Mouse (Mus musculus) limb, embryonic 14.5 days (tissue): ENCODE measurements around the gene Capn9. TPM values are rescaled to one million over a fixed set of nuclear protein-coding genes. Genes with fewer than 3 reads are reported as not detected.

ENCODE experiments used
- ATAC-seq: fragments of 200-750 bp; cut with Nextera tagmentation; 2 replicates; pipeline ENCODE4 v1.8.0; 2017; ENCODE audit warnings: low read depth, moderate number of reproducible peaks, moderate TSS enrichment; ENCODE audit not compliant: low FRiP score
- DNase-seq: peaks from one replicate; pipeline ENCODE4 v3.0.0-alpha.2; 2015; ENCODE audit warnings: low spot score
- H3K27ac ChIP-seq: fragments of 300-500 bp; sonication (generic); replicated peaks from 2 replicates; pipeline ENCODE4 v1.5.1; 2014; ENCODE audit warnings: low read depth, mild to moderate bottlenecking, low read length, moderate library complexity, mixed read lengths
- H3K27me3 ChIP-seq: fragments of 300-500 bp; sonication (generic); 2 replicates; pipeline ENCODE4 v1.6.1; 2014; ENCODE audit warnings: low read length, mixed read lengths; ENCODE audit not compliant: control insufficient read depth, insufficient read depth
- H3K36me3 ChIP-seq: fragments of 300-500 bp; sonication (generic); 2 replicates; pipeline ENCODE4 v1.6.1; 2014; ENCODE audit warnings: mild to moderate bottlenecking, low read length, moderate library complexity, mixed read lengths; ENCODE audit not compliant: control insufficient read depth, insufficient read depth
- H3K4me1 ChIP-seq: fragments of 300-500 bp; sonication (generic); 2 replicates; pipeline ENCODE4 v1.6.1; 2014; ENCODE audit warnings: antibody characterized with exemption, low read length, mixed read lengths; ENCODE audit not compliant: control insufficient read depth, insufficient read depth
- H3K4me2 ChIP-seq: fragments of 300-500 bp; sonication (generic); replicated peaks from 2 replicates; pipeline ENCODE4 v1.6.1; 2014; ENCODE audit warnings: low read depth, mild to moderate bottlenecking, low read length, moderate library complexity; ENCODE audit not compliant: severe bottlenecking
- H3K4me3 ChIP-seq: fragments of 300-500 bp; sonication (generic); replicated peaks from 2 replicates; pipeline ENCODE4 v1.5.1; 2014; ENCODE audit warnings: low read length
- H3K9ac ChIP-seq: fragments of 300-500 bp; sonication (generic); 2 replicates; pipeline ENCODE4 v1.6.1; 2014; ENCODE audit warnings: mild to moderate bottlenecking, low read depth, low read length, moderate library complexity; ENCODE audit not compliant: severe bottlenecking
- H3K9me3 ChIP-seq: fragments of 300-500 bp; sonication (generic); 2 replicates; pipeline ENCODE4 v1.6.1; 2016; ENCODE audit warnings: low read length; ENCODE audit not compliant: control insufficient read depth
- POLR2A ChIP-seq: fragments of 200-500 bp; IDR thresholded peaks from 2 replicates; pipeline ENCODE4 v1.8.0; 2012; ENCODE audit warnings: inconsistent platforms, mild to moderate bottlenecking, moderate library complexity, borderline replicate concordance; ENCODE audit not compliant: insufficient read depth, insufficient read length; ENCODE audit errors: extremely low read depth
- WGBS: fragments of 180-500 bp; shearing (Covaris S2); extraction: QIAGEN DNeasy Blood & Tissue Kit; methylation state at CpG from one replicate; pipeline ENCODE4 v1.1.7; 2014; 5-methylcytosine and 5-hydroxymethylcytosine counted together
- polyA plus RNA-seq, 2 experiments: library from polyadenylated mRNA; depleted of rRNA in 1 of 2; stranded (reverse) in 1 of 2; unstranded in 1 of 2; fragments of >200 nt; fragmentation: Nextera tagmentation in 1 of 2; extraction: Ambion mirVana in 1 of 2; gene quantifications; 2 replicates each; pipeline versions ENCODE4 v1.2.1 to v1.2.3; 2012 to 2014

Capn9 gene
- polyA plus RNA-seq, 2 experiments, result 0.03 to 0.15 TPM

- no peak for ATAC-seq
Observed at GRCm38 (mm10) chr8:124631966-124632365, 56.1 kb downstream of the Capn9 start.

GRCm38 (mm10) chr8:124633001-124633703 is 57.2 kb downstream of the Capn9 start:
- no peaks in the 10 kb centered on the region; the same call in 1 of the 2 replicates for H3K4me1 ChIP-seq
- DNase-seq, result no peak

More at GRCm38 (mm10) chr8:124631966-124632365, 56.1 kb downstream of the Capn9 start:
- no peak overlapping the region for H3K27ac ChIP-seq
- DNase-seq, result no peak
- peaks cover 17% of the 10 kb centered on the region for H3K36me3 ChIP-seq
- H3K4me1 ChIP-seq, result no peaks in the 10 kb centered on the region; the same call in 1 of the 2 replicates
- H3K9ac ChIP-seq, result no peak overlapping the region
- H3K27me3 ChIP-seq, result no peaks in the 10 kb centered on the region
- 55% methylated on average over 7 of the region's 7 CpGs for WGBS
- H3K4me2 ChIP-seq, result no peak overlapping the region
- no peaks in the 10 kb centered on the region for H3K9me3 ChIP-seq
- TF ChIP-seq POLR2A, result no peak
- H3K4me3 ChIP-seq, result no peak overlapping the region

GRCm38 (mm10) chr8:124634411-124635246 is 58.7 kb downstream of the Capn9 start:
- no peak for ATAC-seq
- H3K27ac ChIP-seq, result no peak overlapping the region
- 84% methylated on average over 13 of the region's 13 CpGs for WGBS
- no peak for TF ChIP-seq POLR2A
- H3K4me2 ChIP-seq, result no peak overlapping the region
- no peaks in the 10 kb centered on the region for H3K27me3 ChIP-seq
- H3K9ac ChIP-seq, result no peak overlapping the region
- H3K4me1 ChIP-seq, result no peaks in the 10 kb centered on the region; the same call in 1 of the 2 replicates
- peaks cover 40% of the 10 kb centered on the region for H3K36me3 ChIP-seq
- no peak for DNase-seq
- no peaks in the 10 kb centered on the region for H3K9me3 ChIP-seq
- no peak overlapping the region for H3K4me3 ChIP-seq

More at GRCm38 (mm10) chr8:124633001-124633703, 57.2 kb downstream of the Capn9 start:
- ATAC-seq, result no peak
- WGBS, result 85% methylated on average over 14 of the region's 14 CpGs
- no peak overlapping the region for H3K27ac ChIP-seq
- no peak for TF ChIP-seq POLR2A
- H3K36me3 ChIP-seq, result peaks cover 27% of the 10 kb centered on the region
- no peaks in the 10 kb centered on the region for H3K27me3 ChIP-seq
- no peak overlapping the region for H3K4me3 ChIP-seq
- no peaks in the 10 kb centered on the region for H3K9me3 ChIP-seq
- H3K9ac ChIP-seq, result no peak overlapping the region
- no peak overlapping the region for H3K4me2 ChIP-seq

GRCm38 (mm10) chr8:124635247-124635502 is 59.3 kb downstream of the Capn9 start:
- DNase-seq (no peak), ATAC-seq (no peak)
- TF ChIP-seq POLR2A, result no peak
- 86% methylated on average over 8 of the region's 8 CpGs for WGBS
- H3K9me3 ChIP-seq, result no peaks in the 10 kb centered on the region
- no peak overlapping the region for H3K4me3 ChIP-seq
- no peak overlapping the region for H3K9ac ChIP-seq
- H3K27me3 ChIP-seq, result no peaks in the 10 kb centered on the region
- peaks cover 40% of the 10 kb centered on the region for H3K36me3 ChIP-seq
- no peak overlapping the region for H3K27ac ChIP-seq
- no peak overlapping the region for H3K4me2 ChIP-seq
- no peaks in the 10 kb centered on the region; the same call in 1 of the 2 replicates for H3K4me1 ChIP-seq

GRCm38 (mm10) chr8:124641599-124641998 is 65.7 kb downstream of the Capn9 start:
- Histone ChIP-seq H3K4me3 (no peak overlapping the region), H3K9me3 (no peaks in the 10 kb centered on the region), H3K27ac (no peak overlapping the region), H3K36me3 (peaks cover 27% of the 10 kb centered on the region), H3K9ac (no peak overlapping the region), H3K27me3 (no peaks in the 10 kb centered on the region), H3K4me2 (no peak overlapping the region), H3K4me1 (peaks cover 26% of the 10 kb centered on the region)
- no peak for TF ChIP-seq POLR2A
- no peak for DNase-seq
- WGBS, result 97% methylated on average over 8 of the region's 8 CpGs
- no peak for ATAC-seq
